Mouse (Mus musculus) CH12.LX (cell line): Measurements from ENCODE around the gene Tbc1d16. TPM values are rescaled to one million over a fixed set of nuclear protein-coding genes. Genes with fewer than 3 reads are reported as not detected.

Experiments used
- DNase-seq: peaks from one replicate; pipeline ENCODE4 v3.0.0-alpha.2; 2013; ENCODE audit errors: extremely low read depth
- H3K27ac ChIP-seq: 2 replicates; pipeline ENCODE4 v1.5.1; 2012; ENCODE audit warnings: low read depth, mild to moderate bottlenecking, control low read depth, moderate library complexity; ENCODE audit not compliant: insufficient read depth
- H3K27me3 ChIP-seq: replicated peaks from 2 replicates; pipeline ENCODE3; 2012; ENCODE audit warnings: inconsistent platforms
- H3K36me3 ChIP-seq, 2 experiments: replicated peaks in 1 of 2; 2 replicates each; pipeline versions ENCODE3 to v1.6.1; 2012; ENCODE audit warnings: inconsistent platforms in 1 of 2, low read length in 1 of 2, mild to moderate bottlenecking in 1 of 2, mixed read lengths in 1 of 2, moderate library complexity in 1 of 2; ENCODE audit not compliant: control insufficient read depth in 1 of 2, insufficient read depth in 1 of 2
- H3K4me1 ChIP-seq, 2 experiments: 2 replicates each; pipeline ENCODE4 v1.6.1; 2012; ENCODE audit warnings: inconsistent platforms in 1 of 2, moderate library complexity in 1 of 2; ENCODE audit not compliant: insufficient read depth in 2 of 2, control insufficient read depth in 1 of 2
- H3K4me2 ChIP-seq: 2 replicates; pipeline ENCODE4 v1.6.1; 2012; ENCODE audit warnings: low read depth, mild to moderate bottlenecking, control low read depth; ENCODE audit not compliant: poor library complexity, insufficient read depth, severe bottlenecking
- H3K4me3 ChIP-seq, 3 experiments: fragments of 150-350 bp in 1 of 3; sonication (generic) in 1 of 3; replicated peaks in 1 of 3; 2 replicates each; pipeline versions ENCODE3 to v1.5.1; 2011 to 2012; ENCODE audit warnings: low read depth in 2 of 3, low read length in 2 of 3, mild to moderate bottlenecking in 2 of 3, moderate library complexity in 2 of 3, control low read depth in 1 of 3, improper control_type of control experiment in 1 of 3, inconsistent platforms in 1 of 3, mixed read lengths in 1 of 3; ENCODE audit not compliant: poor library complexity in 1 of 3
- H3K79me2 ChIP-seq: replicated peaks from 2 replicates; pipeline ENCODE4 v1.6.1; 2012; ENCODE audit warnings: mild to moderate bottlenecking, moderate library complexity; ENCODE audit not compliant: control insufficient read depth, poor library complexity, insufficient read depth, severe bottlenecking; ENCODE audit errors: extremely low read depth
- H3K9ac ChIP-seq: 2 replicates; pipeline ENCODE4 v1.6.1; 2012; ENCODE audit warnings: low read depth, mild to moderate bottlenecking, control low read depth, moderate library complexity; ENCODE audit not compliant: insufficient read depth
- H3K9me3 ChIP-seq: replicated peaks from 2 replicates; pipeline ENCODE3; 2012; ENCODE audit warnings: low read length, inconsistent platforms, mixed read lengths
- BHLHE40 ChIP-seq: IDR thresholded peaks from 2 replicates; pipeline ENCODE4 v1.6.1; 2011; ENCODE audit warnings: mild to moderate bottlenecking, low read depth, low read length, improper control_type of control experiment
- CHD2 ChIP-seq: IDR thresholded peaks from 2 replicates; pipeline ENCODE4 v1.6.1; 2011; ENCODE audit warnings: low read length, improper control_type of control experiment
- ETS1 ChIP-seq: conservative IDR thresholded peaks from 2 replicates; pipeline ENCODE4 v1.6.1; 2012; ENCODE audit warnings: low read depth, mild to moderate bottlenecking, inconsistent platforms, low read length, improper control_type of control experiment, moderate library complexity
- GABPA ChIP-seq: IDR thresholded peaks from 2 replicates; pipeline ENCODE4 v1.6.1; 2012; ENCODE audit warnings: low read depth, low read length, improper control_type of control experiment, inconsistent platforms; ENCODE audit not compliant: insufficient replicate concordance
- IRF4 ChIP-seq: IDR thresholded peaks from 2 replicates; pipeline ENCODE4 v1.6.1; 2014; ENCODE audit warnings: low read depth, mild to moderate bottlenecking, inconsistent platforms, low read length, improper control_type of control experiment
- KAT2A ChIP-seq: IDR thresholded peaks from 2 replicates; pipeline ENCODE4 v1.6.1; 2012; ENCODE audit warnings: low read length, improper control_type of control experiment, inconsistent platforms; ENCODE audit not compliant: insufficient replicate concordance
- MAZ ChIP-seq: IDR thresholded peaks from 2 replicates; pipeline ENCODE4 v1.6.1; 2012; ENCODE audit warnings: low read depth, mild to moderate bottlenecking, inconsistent platforms, low read length, improper control_type of control experiment, moderate library complexity
- MEF2A ChIP-seq: IDR thresholded peaks from 2 replicates; pipeline ENCODE4 v1.6.1; 2014; ENCODE audit warnings: low read depth, mild to moderate bottlenecking, inconsistent platforms, low read length, improper control_type of control experiment, borderline replicate concordance
- MXI1 ChIP-seq: IDR thresholded peaks from 2 replicates; pipeline ENCODE4 v1.6.1; 2011; ENCODE audit warnings: mild to moderate bottlenecking, low read depth, low read length, improper control_type of control experiment
- MYC ChIP-seq: IDR thresholded peaks from 2 replicates; pipeline ENCODE4 v1.6.1; 2011; ENCODE audit warnings: low read depth, mild to moderate bottlenecking, improper control_type of control experiment, low read length
- NRF1 ChIP-seq: IDR thresholded peaks from 2 replicates; pipeline ENCODE4 v1.6.1; 2014; ENCODE audit warnings: low read depth, mild to moderate bottlenecking, inconsistent platforms, low read length, improper control_type of control experiment, moderate library complexity
- RAD21 ChIP-seq: IDR thresholded peaks from 2 replicates; pipeline ENCODE4 v1.6.1; 2011; ENCODE audit warnings: low read depth, mild to moderate bottlenecking, low read length, improper control_type of control experiment, moderate library complexity
- SIN3A ChIP-seq: IDR thresholded peaks from 2 replicates; pipeline ENCODE4 v1.6.1; 2012; ENCODE audit warnings: low read length, improper control_type of control experiment, inconsistent platforms
- SMC3 ChIP-seq: IDR thresholded peaks from 2 replicates; pipeline ENCODE4 v1.6.1; 2011; ENCODE audit warnings: low read depth, low read length, improper control_type of control experiment
- TBP ChIP-seq: conservative IDR thresholded peaks from 2 replicates; pipeline ENCODE4 v1.6.1; 2011; ENCODE audit warnings: low read depth, low read length, improper control_type of control experiment
- TCF12 ChIP-seq: IDR thresholded peaks from 2 replicates; pipeline ENCODE4 v1.6.1; 2014; ENCODE audit warnings: low read depth, mild to moderate bottlenecking, inconsistent platforms, low read length, improper control_type of control experiment
- UBTF ChIP-seq: IDR thresholded peaks from 2 replicates; pipeline ENCODE4 v1.6.1; 2012; ENCODE audit warnings: low read depth, mild to moderate bottlenecking, inconsistent platforms, low read length, improper control_type of control experiment, moderate library complexity
- USF1 ChIP-seq: IDR thresholded peaks from 2 replicates; pipeline ENCODE4 v1.6.1; 2014; ENCODE audit warnings: low read depth, mild to moderate bottlenecking, inconsistent platforms, low read length, improper control_type of control experiment
- ZMIZ1 ChIP-seq: IDR thresholded peaks from 2 replicates; pipeline ENCODE4 v1.6.1; 2012; ENCODE audit warnings: low read depth, mild to moderate bottlenecking, inconsistent platforms, low read length, improper control_type of control experiment
- ZNF384 ChIP-seq: IDR thresholded peaks from 2 replicates; pipeline ENCODE4 v1.6.1; 2012; ENCODE audit warnings: low read depth, low read length, improper control_type of control experiment, inconsistent platforms
- dilution Hi-C: fragments of 300-500 bp; cut with MboI; formaldehyde crosslinking; loops from 2 replicates; pipeline ENCODE4 v1.14.3; 2020; ENCODE audit warnings: low sequenced_read_pairs; ENCODE audit not compliant: extremely low pct_unique_long_range_greater_than_20kb, extremely low pct_ligation_motif_present
- in situ Hi-C: fragments of 300-500 bp; cut with MboI; formaldehyde crosslinking; loops from 3 replicates; pipeline ENCODE4 v1.14.3; 2019; ENCODE audit warnings: low sequenced_read_pairs, low pct_ligation_motif_present, low pct_unique_long_range_greater_than_20kb, mixed read lengths
- polyA plus RNA-seq: library from polyadenylated mRNA; unstranded; fragments of >175 nt; gene quantifications from 2 replicates; pipeline ENCODE4 v1.2.1, GENCODE M21; 2012; ENCODE audit warnings: low read depth; ENCODE audit not compliant: insufficient read length
- total RNA-seq, 2 experiments: library from RNA; depleted of rRNA; stranded (reverse); fragments of 300-350 nt in 1 of 2; fragments of >200 nt in 1 of 2; gene quantifications; 2 replicates each; pipeline ENCODE4 v1.2.3; 2012 to 2014

The Tbc1d16 gene
- total and polyA plus RNA-seq, 3 experiments, result 0.79 to 15.9 (median 2.7) TPM

GRCm38 (mm10) chr11:119127686-119128473 is 100.4 kb downstream of the Tbc1d16 start:
- TF ChIP-seq RAD21, result no peak
- TF ChIP-seq ZNF384, result no peak
- TF ChIP-seq MAZ, result peak; percentile 86
- peak; percentile 16; the same call in 1 of the 2 replicates for TF ChIP-seq SMC3
- no peak for TF ChIP-seq USF1
- peak; percentile 31; the same call in 1 of the 2 replicates for TF ChIP-seq MYC
- TF ChIP-seq GABPA, result no peak
- no peak; the same call in 1 of the 2 replicates for TF ChIP-seq MXI1
- no peak for TF ChIP-seq TBP
- TF ChIP-seq MEF2A, result peak; percentile 62; the same call in 1 of the 2 replicates
- 0 out of 2 replicates have a peak, but pooled peaks have one; percentile 11 for TF ChIP-seq KAT2A
- peak; percentile 73 for TF ChIP-seq CHD2
- TF ChIP-seq ZMIZ1, result no peak
- 0 out of 2 replicates have a peak, but pooled peaks have one; percentile 12 for TF ChIP-seq NRF1
- TF ChIP-seq BHLHE40, result peak; percentile 78
- TF ChIP-seq TCF12, result peak; percentile 82
- peak; percentile 58; the same call in 1 of the 2 replicates for TF ChIP-seq IRF4
- TF ChIP-seq UBTF, result 0 out of 2 replicates have a peak, but pooled peaks have one; percentile 11
- TF ChIP-seq SIN3A, result no peak; the same call in 1 of the 2 replicates
- peak; percentile 57; the same call in 1 of the 2 replicates for TF ChIP-seq ETS1
- Histone ChIP-seq H3K36me3 (no peaks in the 10 kb centered on the region), H3K79me2 (no peaks in the 10 kb centered on the region), H3K4me2 (peak overlapping the region; percentile 57), H3K9ac (peak overlapping the region; percentile 50), H3K27me3 (no peaks in the 10 kb centered on the region), H3K9me3 (peaks cover 8% of the 10 kb centered on the region), H3K27ac (peak overlapping the region; percentile 87), H3K4me3 (peak overlapping the region in 1 of 3 experiments; percentile 11), H3K4me1 (peaks cover 67 to 98% of the 10 kb centered on the region in 2 experiments)
- no peak for DNase-seq
- in situ Hi-C loops (loop anchor here (5.0 kb wide), 1 partner anchor 36 kb away; no protein-coding TSS in a partner anchor), dilution Hi-C loops (no loop called here)
